Mouse (Mus musculus) cerebellum, postnatal 25 days (tissue): ENCODE data around the gene Olfr620.

Experiments
- DNase-seq, 2 experiments: peaks; one replicate each; pipeline ENCODE4 v3.0.0; 2021; ENCODE audit warnings: mixed read lengths in 2 of 2

The Olfr620 gene

GRCm38 (mm10) chr7:103612434-103612833 is at the start of gene Olfr620:
Olfr620 (minus strand) TSS chr7:103612534.
- DNase-seq = no peak

GRCm38 (mm10) chr7:103644070-103644469 is 31.7 kb upstream of the Olfr620 start:
- DNase-seq = no peak

GRCm38 (mm10) chr7:103642602-103643001 is 30.3 kb upstream of the Olfr620 start, which contains the start of gene Olfr622:
Olfr622 (minus strand) TSS chr7:103642702.
- no peak for DNase-seq

GRCm38 (mm10) chr7:103636795-103637194 is 24.5 kb upstream of the Olfr620 start:
- DNase-seq = no peak

- no peak for DNase-seq
Observed at GRCm38 (mm10) chr7:103607425-103607824, 4.9 kb downstream of the Olfr620 start.

GRCm38 (mm10) chr7:103600275-103600674 is 12.1 kb downstream of the Olfr620 start, which contains the start of gene Olfr619:
Olfr619 (plus strand) TSS chr7:103600575.
- no peak for DNase-seq

GRCm38 (mm10) chr7:103589803-103590202 is 22.5 kb downstream of the Olfr620 start, which contains the start of gene Olfr618:
Olfr618 (plus strand) TSS chr7:103590103.
- no peak for DNase-seq

- DNase-seq = no peak
Observed at GRCm38 (mm10) chr7:103572761-103573160, 39.6 kb downstream of the Olfr620 start, which contains the start of gene Olfr617. Olfr617 (plus strand) TSS chr7:103573061.

- DNase-seq = no peak
Observed at GRCm38 (mm10) chr7:103569043-103569442, 43.3 kb downstream of the Olfr620 start, which contains the start of gene Olfr616. Olfr616 (minus strand) TSS chr7:103569143.

- no peak for DNase-seq
Observed at GRCm38 (mm10) chr7:103555779-103556178, 56.6 kb downstream of the Olfr620 start, which contains the start of gene Olfr615. Olfr615 (plus strand) TSS chr7:103556079.
